Mouse (Mus musculus) cerebellum, postnatal 4 days (tissue): ENCODE results near the gene Klk1b9.
"Not testable (repeated sequence)": the region's sequence is repeated elsewhere in the genome, so short reads cannot be mapped to it uniquely, and the experiment has no call there.

Experiments
- DNase-seq, 2 experiments: peaks; one replicate each; pipeline ENCODE4 v3.0.0; 2022; ENCODE audit warnings: low spot score in 2 of 2, mixed read lengths in 1 of 2

The Klk1b9 gene

GRCm38 (mm10) chr7:43975761-43976160, at the start of gene Klk1b9:
Klk1b9 (plus strand) TSS chr7:43976061.
- DNase-seq: not testable (repeated sequence)

GRCm38 (mm10) chr7:43928521-43928920, 47.3 kb upstream of the Klk1b9 start:
- DNase-seq: peak in 1 of 2 experiments; percentile 15

- no peak for DNase-seq
Observed at GRCm38 (mm10) chr7:43932337-43932736, 43.5 kb upstream of the Klk1b9 start.

- no peak for DNase-seq
Observed at GRCm38 (mm10) chr7:43933440-43933839, 42.4 kb upstream of the Klk1b9 start, which contains the start of gene Klk15. Klk15 (plus strand) TSS chr7:43933740.

GRCm38 (mm10) chr7:43934747-43935146, 41.1 kb upstream of the Klk1b9 start:
- DNase-seq: no peak

- DNase-seq: no peak
Observed at GRCm38 (mm10) chr7:43936551-43936950, 39.3 kb upstream of the Klk1b9 start.

- DNase-seq: not testable (repeated sequence)
Observed at GRCm38 (mm10) chr7:43942293-43942692, 33.6 kb upstream of the Klk1b9 start.

GRCm38 (mm10) chr7:43944727-43945264, 31.1 kb upstream of the Klk1b9 start:
- DNase-seq: no peak

GRCm38 (mm10) chr7:43950364-43950763, 25.5 kb upstream of the Klk1b9 start, which contains the start of gene Klk1b8:
Klk1b8 (plus strand) TSS chr7:43950664.
- DNase-seq: no peak

GRCm38 (mm10) chr7:43952703-43953102, 23.2 kb upstream of the Klk1b9 start:
- DNase-seq: no peak

GRCm38 (mm10) chr7:43966451-43966850, 9.4 kb upstream of the Klk1b9 start, which contains the start of gene Klk1b1:
Klk1b1 (plus strand) TSS chr7:43966751.
- DNase-seq: no peak

GRCm38 (mm10) chr7:43967058-43967457, 8.8 kb upstream of the Klk1b9 start:
- DNase-seq: no peak

GRCm38 (mm10) chr7:43967612-43968011, 8.2 kb upstream of the Klk1b9 start:
- DNase-seq: no peak

GRCm38 (mm10) chr7:43985657-43986056, 9.8 kb downstream of the Klk1b9 start:
- DNase-seq: no peak

- not testable (repeated sequence) for DNase-seq
Observed at GRCm38 (mm10) chr7:43994821-43995220, 19.0 kb downstream of the Klk1b9 start.

- DNase-seq: not testable (repeated sequence)
Observed at GRCm38 (mm10) chr7:43995577-43995976, 19.7 kb downstream of the Klk1b9 start, which contains the start of gene Klk1b11. Klk1b11 (plus strand) TSS chr7:43995877.

- no peak for DNase-seq
Observed at GRCm38 (mm10) chr7:44004847-44005246, 29.0 kb downstream of the Klk1b9 start.

- not testable (repeated sequence) for DNase-seq
Observed at GRCm38 (mm10) chr7:44011868-44012267, 36.0 kb downstream of the Klk1b9 start, which contains the start of gene Klk1b26. Klk1b26 (plus strand) TSS chr7:44012168.

GRCm38 (mm10) chr7:44014666-44015065, 38.8 kb downstream of the Klk1b9 start:
- not testable (repeated sequence) for DNase-seq

GRCm38 (mm10) chr7:44015071-44015470, 39.2 kb downstream of the Klk1b9 start:
- no peak for DNase-seq
